Mouse (Mus musculus) limb, embryonic 11.5 days (tissue): ENCODE measurements around the gene Aldh1l1. TPM values are rescaled to one million over a fixed set of nuclear protein-coding genes. Genes with fewer than 3 reads are reported as not detected.

Source experiments
- polyA plus RNA-seq: library from polyadenylated mRNA; unstranded; fragments of >200 nt; fragmentation: Nextera tagmentation; extraction: Ambion mirVana; gene quantifications from 2 replicates; pipeline ENCODE4 v1.2.1, GENCODE M21; 2014

Aldh1l1 gene
- polyA plus RNA-seq, 1 experiment from 2014 or later: 0.57 TPM

Other genes starting within 250 kb of the Aldh1l1 start
- gene Vmn1r54, start 240.1 kb upstream of the Aldh1l1 start, polyA plus RNA-seq: not detected in 2 replicates
- not detected in 2 replicates for gene BC048671, start 185.2 kb upstream of the Aldh1l1 start, polyA plus RNA-seq
- not detected in 2 replicates for gene Chst13, start 161.2 kb upstream of the Aldh1l1 start, polyA plus RNA-seq
- 0.07 and 0.14 TPM in 2 replicates for gene Uroc1, start 153.1 kb upstream of the Aldh1l1 start, polyA plus RNA-seq
- gene Zxdc, start 116.9 kb upstream of the Aldh1l1 start, polyA plus RNA-seq: 7.6 and 8.1 TPM in 2 replicates
- 0.57 and 0.91 TPM in 2 replicates for gene Cfap100, start 57.6 kb upstream of the Aldh1l1 start, polyA plus RNA-seq
- gene Klf15, start 23.9 kb upstream of the Aldh1l1 start, polyA plus RNA-seq: 3.6 and 3.8 TPM in 2 replicates
- 2.0 and 2.2 TPM in 2 replicates for gene Slc41a3, start 118.3 kb downstream of the Aldh1l1 start, polyA plus RNA-seq